Mouse (Mus musculus): ENCODE data around the gene Zbtb5. TPM values are rescaled to one million over a fixed set of nuclear protein-coding genes. Genes with fewer than 3 reads are reported as not detected.
A peak's percentile ranks its signal among the peaks of the same experiment; 100 is the strongest.

The Zbtb5 gene
- total RNA-seq, 2 experiments from 2014 or later = 9.3 to 10.1 TPM

- no peak for DNase-seq (ENCODE audit: low spot score in 2 of 2)
- TF ChIP-seq CTCF (conservative IDR thresholded peaks at IDR 0.05) = no peak
- Histone ChIP-seq H3K4me3 (no peak overlapping the region), H3K27ac (no peak overlapping the region)
Observed at GRCm38 (mm10) chr4:44976026-44976615, 36.1 kb downstream of the Zbtb5 start.

- DNase-seq (ENCODE audit: low spot score in 2 of 2) = no peak
- Histone ChIP-seq H3K27ac (peak overlapping the region; percentile 79; the same call in 1 of the 2 replicates), H3K4me3 (no peak overlapping the region)
- no peak for TF ChIP-seq CTCF (conservative IDR thresholded peaks at IDR 0.05)
Observed at GRCm38 (mm10) chr4:44974331-44974730, 37.9 kb downstream of the Zbtb5 start.

GRCm38 (mm10) chr4:44973871-44974270, 38.3 kb downstream of the Zbtb5 start:
- H3K4me3 ChIP-seq = peak overlapping the region; percentile 37
- TF ChIP-seq CTCF (conservative IDR thresholded peaks at IDR 0.05) = no peak
- no peak for DNase-seq (ENCODE audit: low spot score in 2 of 2)
- H3K27ac ChIP-seq = peak overlapping the region; percentile 79

GRCm38 (mm10) chr4:44973450-44973849, 38.8 kb downstream of the Zbtb5 start:
- peak; percentile 97 for TF ChIP-seq CTCF (conservative IDR thresholded peaks at IDR 0.05)
- H3K4me3 ChIP-seq = peak overlapping the region; percentile 37

GRCm38 (mm10) chr4:44970612-44971110, 41.6 kb downstream of the Zbtb5 start:
- peak; percentile 85 for TF ChIP-seq CTCF (conservative IDR thresholded peaks at IDR 0.05)
- peak in 1 of 2 experiments; percentile 45 for DNase-seq (ENCODE audit: low spot score in 2 of 2)
- Histone ChIP-seq H3K4me3 (no peak overlapping the region), H3K27ac (no peak overlapping the region)

More at GRCm38 (mm10) chr4:44973450-44973849, 38.8 kb downstream of the Zbtb5 start:
- peak; percentile 92 to 94 for DNase-seq (ENCODE audit: low spot score in 2 of 2)
- peak overlapping the region; percentile 79 for H3K27ac ChIP-seq

GRCm38 (mm10) chr4:44970056-44970455, 42.2 kb downstream of the Zbtb5 start:
- Histone ChIP-seq H3K27ac (no peak overlapping the region), H3K4me3 (no peak overlapping the region)

GRCm38 (mm10) chr4:44967402-44967801, 44.8 kb downstream of the Zbtb5 start:
- DNase-seq (ENCODE audit: low spot score in 2 of 2) = no peak
- no peak overlapping the region for H3K27ac ChIP-seq
- no peak overlapping the region for H3K4me3 ChIP-seq
- no peak for TF ChIP-seq CTCF (conservative IDR thresholded peaks at IDR 0.05)

More at GRCm38 (mm10) chr4:44970056-44970455, 42.2 kb downstream of the Zbtb5 start:
- no peak for TF ChIP-seq CTCF (conservative IDR thresholded peaks at IDR 0.05)
- no peak for DNase-seq (ENCODE audit: low spot score in 2 of 2)

- Histone ChIP-seq H3K4me3 (no peak overlapping the region), H3K27ac (no peak overlapping the region)
- no peak for TF ChIP-seq CTCF (conservative IDR thresholded peaks at IDR 0.05)
- no peak for DNase-seq (ENCODE audit: low spot score in 2 of 2)
Observed at GRCm38 (mm10) chr4:44965736-44966135, 46.5 kb downstream of the Zbtb5 start.

GRCm38 (mm10) chr4:44965175-44965574, 47.0 kb downstream of the Zbtb5 start:
- no peak for TF ChIP-seq CTCF (conservative IDR thresholded peaks at IDR 0.05)
- Histone ChIP-seq H3K4me3 (no peak overlapping the region), H3K27ac (no peak overlapping the region)
- no peak for DNase-seq (ENCODE audit: low spot score in 2 of 2)

- no peak for TF ChIP-seq CTCF (conservative IDR thresholded peaks at IDR 0.05)
- Histone ChIP-seq H3K27ac (no peak overlapping the region), H3K4me3 (no peak overlapping the region)
- no peak for DNase-seq (ENCODE audit: low spot score in 2 of 2)
Observed at GRCm38 (mm10) chr4:44963156-44963555, 49.1 kb downstream of the Zbtb5 start.

- no peak for DNase-seq (ENCODE audit: low spot score in 2 of 2)
- Histone ChIP-seq H3K27ac (no peak overlapping the region), H3K4me3 (no peak overlapping the region)
- TF ChIP-seq CTCF (conservative IDR thresholded peaks at IDR 0.05) = no peak
Observed at GRCm38 (mm10) chr4:44959220-44959619, 53.0 kb downstream of the Zbtb5 start.

GRCm38 (mm10) chr4:44958776-44959175, 53.4 kb downstream of the Zbtb5 start:
- no peak for TF ChIP-seq CTCF (conservative IDR thresholded peaks at IDR 0.05)

GRCm38 (mm10) chr4:44953041-44953440, 59.2 kb downstream of the Zbtb5 start:
- DNase-seq (ENCODE audit: low spot score in 2 of 2) = no peak
- Histone ChIP-seq H3K27ac (no peak overlapping the region), H3K4me3 (no peak overlapping the region)
- TF ChIP-seq CTCF (conservative IDR thresholded peaks at IDR 0.05) = no peak

More at GRCm38 (mm10) chr4:44958776-44959175, 53.4 kb downstream of the Zbtb5 start:
- no peak overlapping the region for H3K4me3 ChIP-seq
- no peak overlapping the region for H3K27ac ChIP-seq
- DNase-seq (ENCODE audit: low spot score in 2 of 2) = no peak

GRCm38 (mm10) chr4:44948314-44948713, 63.9 kb downstream of the Zbtb5 start:
- DNase-seq (ENCODE audit: low spot score in 2 of 2) = no peak
- Histone ChIP-seq H3K27ac (no peak overlapping the region), H3K4me3 (no peak overlapping the region)
- TF ChIP-seq CTCF (conservative IDR thresholded peaks at IDR 0.05) = no peak
